In genomic region chr12:7932405-7932920, GRCm38 (mm10) we compare ENCODE assay signal across 29 mouse cellular contexts. TPM values are rescaled to one million over a fixed set of nuclear protein-coding genes. Genes with fewer than 3 reads are reported as not detected.
DNase-seq lines count a peak whose midpoint lies in the region; ATAC-seq and TF ChIP-seq lines count a peak whose summit lies in the region.
"Had no signal": no experiment of that assay in that cellular context is flagged by ENCODE, and none has a peak within 500 bp of the region (broad histone marks: within the 10 kb centered on the region; RNA-seq: fewer than 3 reads in every experiment).

No protein-coding gene starts in this region.

- H3ac ChIP-seq in C2C12 (ENCODE audit: control insufficient read depth, insufficient read length, low read depth) (no peak overlapping the region), myocyte (ENCODE audit: control insufficient read depth, insufficient read length) (no peak overlapping the region)

- H3K27me3 ChIP-seq in C2C12 (ENCODE audit: control insufficient read depth, insufficient read depth, insufficient read length) = no peaks in the 10 kb centered on the region
- H3K27me3 ChIP-seq in myocyte (ENCODE audit: control insufficient read depth, insufficient read depth, insufficient read length) = no peaks in the 10 kb centered on the region
- no peaks in the 10 kb centered on the region for H3K27me3 ChIP-seq in hindbrain, embryonic 12.5 days
- H3K27me3 ChIP-seq: embryonic facial prominence, embryonic 13.5 days; hindbrain, embryonic 13.5 days; intestine, embryonic 15.5 days had no signal

- no peak for TF ChIP-seq CTCF in C2C12 (IDR thresholded peaks at IDR 0.05; ENCODE audit: control insufficient read depth, insufficient read depth, insufficient read length)

- 61% methylated on average over 4 of the region's 4 CpGs for WGBS in hindbrain, embryonic 12.5 days

- H3K36me3 ChIP-seq in C2C12 (ENCODE audit: control insufficient read depth, insufficient read depth) = peaks cover 3% of the 10 kb centered on the region
- H3K36me3 ChIP-seq in myocyte (ENCODE audit: control insufficient read depth, insufficient read depth) = no peaks in the 10 kb centered on the region
- no peaks in the 10 kb centered on the region for H3K36me3 ChIP-seq in hindbrain, embryonic 12.5 days
- H3K36me3 ChIP-seq: embryonic facial prominence, embryonic 10.5 days; embryonic facial prominence, embryonic 13.5 days; forebrain, embryonic 10.5 days; G1E; hindbrain, embryonic 13.5 days; intestine, embryonic 15.5 days had no signal

- no peak for TF ChIP-seq POLR2A in myocyte (IDR thresholded peaks at IDR 0.05; ENCODE audit: insufficient read length, low read depth)

- no peaks in the 10 kb centered on the region for H3K9me3 ChIP-seq in hindbrain, embryonic 12.5 days (replicated peaks)
- H3K9me3 ChIP-seq: forebrain, embryonic 10.5 days; hindbrain, embryonic 13.5 days; intestine, embryonic 15.5 days had no signal

- no peak overlapping the region for H3K27ac ChIP-seq in hindbrain, embryonic 12.5 days
- H3K27ac ChIP-seq: embryonic facial prominence, embryonic 10.5 days; embryonic facial prominence, embryonic 13.5 days; forebrain, embryonic 10.5 days; gastrocnemius, adult 2 months; hindbrain, embryonic 13.5 days; intestine, embryonic 15.5 days had no signal

- ATAC-seq in hindbrain, embryonic 12.5 days (ENCODE audit: low FRiP score) = no peak
- ATAC-seq: CD4-positive, CD25-positive, alpha-beta regulatory T cell, adult 4 months; forebrain, embryonic 14.5 days; forebrain, postnatal 0 days; hindbrain, embryonic 16.5 days; intestine, embryonic 15.5 days had no signal

- H3K79me2 ChIP-seq in C2C12 (ENCODE audit: control insufficient read depth, insufficient read depth) = no peaks in the 10 kb centered on the region
- no peaks in the 10 kb centered on the region for H3K79me2 ChIP-seq in myocyte (ENCODE audit: control insufficient read depth, insufficient read depth)

- H3K4me3 ChIP-seq in C2C12 (ENCODE audit: insufficient read depth, poor library complexity, severe bottlenecking) (no peak overlapping the region), myocyte (no peak overlapping the region)
- no peak overlapping the region for H3K4me3 ChIP-seq in hindbrain, embryonic 12.5 days
- H3K4me3 ChIP-seq: embryonic facial prominence, embryonic 10.5 days; embryonic facial prominence, embryonic 13.5 days; forebrain, embryonic 10.5 days; gastrocnemius, adult 2 months; hindbrain, embryonic 13.5 days; intestine, embryonic 15.5 days had no signal

- H3K79me3 ChIP-seq in C2C12 (ENCODE audit: low read depth) = no peaks in the 10 kb centered on the region

- peak; percentile 3 for DNase-seq in NIH3T3 (ENCODE audit: low read depth)
- no peak for DNase-seq in embryo, embryonic 9.5 days (ENCODE audit: extremely low spot score)
- DNase-seq in kidney, adult 9 months = no peak
- DNase-seq: adrenal gland, adult 2 months; adrenal gland, postnatal 14 days; B cell, adult 2 months; cerebellum, adult 11 months; cerebellum, adult 2 months; cerebellum, adult 9-11 months; cerebellum, postnatal 25 days; forebrain, postnatal 0 days; gastrocnemius, adult 2 months; gastrocnemius, postnatal 14 days; heart, adult 11 months; kidney, adult 11 months had no signal

- no peaks in the 10 kb centered on the region for H3K4me1 ChIP-seq in hindbrain, embryonic 12.5 days
- H3K4me1 ChIP-seq: embryonic facial prominence, embryonic 10.5 days; embryonic facial prominence, embryonic 13.5 days; forebrain, embryonic 10.5 days; hindbrain, embryonic 13.5 days; intestine, embryonic 15.5 days had no signal

- no peak overlapping the region for H3K4me2 ChIP-seq in myocyte (ENCODE audit: low read depth)
- no peak overlapping the region for H3K4me2 ChIP-seq in hindbrain, embryonic 12.5 days (replicated peaks)
- H3K4me2 ChIP-seq: embryonic facial prominence, embryonic 13.5 days; heart, embryonic 11.5 days; hindbrain, embryonic 13.5 days; intestine, embryonic 15.5 days had no signal

- no peak overlapping the region for H3K9ac ChIP-seq in hindbrain, embryonic 12.5 days
- H3K9ac ChIP-seq: embryonic facial prominence, embryonic 13.5 days; forebrain, postnatal 0 days; hindbrain, embryonic 13.5 days; intestine, embryonic 15.5 days had no signal

TF ChIP-seq in C2C12, 6 proteins besides CTCF, POLR2A, EP300 and RAD21:
- no peak for TF ChIP-seq MYOG (IDR thresholded peaks at IDR 0.05; ENCODE audit: control insufficient read depth, extremely low read depth, insufficient read length)
- no peak for TF ChIP-seq USF1 (IDR thresholded peaks at IDR 0.05; ENCODE audit: low read depth)
- TF ChIP-seq MAX (IDR thresholded peaks at IDR 0.05) = peak; percentile 51
- TF ChIP-seq MYOD1 (IDR thresholded peaks at IDR 0.05; ENCODE audit: control insufficient read depth, insufficient read length, low read depth) = peak; percentile 29
- TF ChIP-seq CEBPB (IDR thresholded peaks at IDR 0.05; ENCODE audit: low read depth) = no peak
- no peak for TF ChIP-seq FOSL1 (IDR thresholded peaks at IDR 0.05; ENCODE audit: insufficient read depth, low read length, poor library complexity, severe bottlenecking)

TF ChIP-seq in myocyte, 11 proteins besides CTCF, POLR2A, EP300 and RAD21:
- TF ChIP-seq MYOD1 (IDR thresholded peaks at IDR 0.05; ENCODE audit: control insufficient read depth in 1 of 3, insufficient read length in 2 of 3, low read depth in 2 of 3) (peak in 1 of 3 experiments; percentile 3), TCF3 (IDR thresholded peaks at IDR 0.05; ENCODE audit: insufficient read length, low read depth) (no peak), SRF (IDR thresholded peaks at IDR 0.05; ENCODE audit: control insufficient read depth, insufficient read length, low read depth) (no peak), USF1 (IDR thresholded peaks at IDR 0.05; ENCODE audit: low read depth) (no peak), E2F4 (IDR thresholded peaks at IDR 0.05; ENCODE audit: insufficient read depth) (no peak), TCF12 (IDR thresholded peaks at IDR 0.05; ENCODE audit: insufficient read depth, poor library complexity, severe bottlenecking) (peak; percentile 23)

RNA-seq across cellular contexts. Expression of gene Apob, which starts 45.0 kb away (rescaled TPM):
- 0.07 TPM for polyA plus RNA-seq in C2C12 (2012; fragmentation: generic; extraction: Trizol)
- 0.01 TPM for polyA plus RNA-seq in myocyte (2012; fragmentation: generic; extraction: Trizol)
- 0.03 and 0.12 TPM in 2 replicates for polyA plus RNA-seq in hindbrain, embryonic 12.5 days (2016; fragmentation: Nextera tagmentation; extraction: Ambion mirVana)
- polyA plus RNA-seq: embryonic facial prominence, embryonic 13.5 days; forebrain, postnatal 0 days; G1E; heart, postnatal 0 days had no signal
